Mouse (Mus musculus) midbrain, postnatal 0 days (tissue): ENCODE data around the gene AC131692.1. TPM values are rescaled to one million over a fixed set of nuclear protein-coding genes. Genes with fewer than 3 reads are reported as not detected.
"Not testable (repeated sequence)": the region's sequence is repeated elsewhere in the genome, so short reads cannot be mapped to it uniquely, and the experiment has no call there.

Experiments
- ATAC-seq: fragments of 200-750 bp; cut with Nextera tagmentation; 2 replicates; pipeline ENCODE4 v1.8.0; 2017; ENCODE audit warnings: moderate number of reproducible peaks, mild to moderate bottlenecking, moderate TSS enrichment, moderate library complexity; ENCODE audit not compliant: low FRiP score
- DNase-seq: peaks from one replicate; pipeline ENCODE4 v3.0.0-alpha.2; 2015; ENCODE audit warnings: low spot score
- H3K27ac ChIP-seq: fragments of 300-500 bp; sonication (generic); 2 replicates; pipeline ENCODE4 v1.5.1; 2014; ENCODE audit warnings: low read depth, mild to moderate bottlenecking, low read length, mixed read lengths
- H3K27me3 ChIP-seq: fragments of 300-500 bp; sonication (generic); 2 replicates; pipeline ENCODE4 v1.6.1; 2014; ENCODE audit warnings: low read length, control low read depth, mixed read lengths; ENCODE audit not compliant: insufficient read depth
- H3K36me3 ChIP-seq: fragments of 300-500 bp; sonication (generic); 2 replicates; pipeline ENCODE4 v1.6.1; 2014; ENCODE audit warnings: low read length, control low read depth, mixed read lengths; ENCODE audit not compliant: insufficient read depth
- H3K4me1 ChIP-seq: fragments of 300-500 bp; sonication (generic); 2 replicates; pipeline ENCODE4 v1.6.1; 2014; ENCODE audit warnings: mild to moderate bottlenecking, control low read depth, antibody characterized with exemption, low read length, mixed read lengths; ENCODE audit not compliant: insufficient read depth
- H3K4me2 ChIP-seq: fragments of 300-500 bp; sonication (generic); 2 replicates; pipeline ENCODE4 v1.6.1; 2014; ENCODE audit warnings: low read depth, mild to moderate bottlenecking, low read length, mixed read lengths; ENCODE audit not compliant: poor library complexity, severe bottlenecking
- H3K4me3 ChIP-seq: fragments of 300-500 bp; sonication (generic); 2 replicates; pipeline ENCODE4 v1.5.1; 2014; ENCODE audit warnings: low read depth, mild to moderate bottlenecking, low read length, moderate library complexity
- H3K9ac ChIP-seq: fragments of 300-500 bp; sonication (generic); replicated peaks from 2 replicates; pipeline ENCODE4 v1.6.1; 2014; ENCODE audit warnings: mild to moderate bottlenecking, low read length, moderate library complexity, mixed read lengths; ENCODE audit not compliant: poor library complexity, severe bottlenecking
- H3K9me3 ChIP-seq: fragments of 300-500 bp; sonication (generic); 2 replicates; pipeline ENCODE4 v1.6.1; 2016; ENCODE audit warnings: low read length, control low read depth
- CTCF ChIP-seq: IDR thresholded peaks from 2 replicates; pipeline ENCODE4 v1.5.1; 2016; ENCODE audit warnings: antibody characterized with exemption, mild to moderate bottlenecking
- WGBS: fragments of 180-500 bp; shearing (Covaris S2); extraction: QIAGEN DNeasy Blood & Tissue Kit; methylation state at CpG from one replicate; pipeline ENCODE4 v1.1.7; 2014; 5-methylcytosine and 5-hydroxymethylcytosine counted together
- polyA plus RNA-seq: library from polyadenylated mRNA; unstranded; fragments of >200 nt; fragmentation: Nextera tagmentation; extraction: Ambion mirVana; gene quantifications from 2 replicates; pipeline ENCODE4 v1.2.1, GENCODE M21; 2015
- total RNA-seq: library from RNA; depleted of rRNA; stranded (reverse); fragments of >200 nt; gene quantifications from 2 replicates; pipeline ENCODE4 v1.2.3, GENCODE M21; 2014

AC131692.1 gene
- total and polyA plus RNA-seq, 2 experiments from 2014 or later, result not detected

DNA sequence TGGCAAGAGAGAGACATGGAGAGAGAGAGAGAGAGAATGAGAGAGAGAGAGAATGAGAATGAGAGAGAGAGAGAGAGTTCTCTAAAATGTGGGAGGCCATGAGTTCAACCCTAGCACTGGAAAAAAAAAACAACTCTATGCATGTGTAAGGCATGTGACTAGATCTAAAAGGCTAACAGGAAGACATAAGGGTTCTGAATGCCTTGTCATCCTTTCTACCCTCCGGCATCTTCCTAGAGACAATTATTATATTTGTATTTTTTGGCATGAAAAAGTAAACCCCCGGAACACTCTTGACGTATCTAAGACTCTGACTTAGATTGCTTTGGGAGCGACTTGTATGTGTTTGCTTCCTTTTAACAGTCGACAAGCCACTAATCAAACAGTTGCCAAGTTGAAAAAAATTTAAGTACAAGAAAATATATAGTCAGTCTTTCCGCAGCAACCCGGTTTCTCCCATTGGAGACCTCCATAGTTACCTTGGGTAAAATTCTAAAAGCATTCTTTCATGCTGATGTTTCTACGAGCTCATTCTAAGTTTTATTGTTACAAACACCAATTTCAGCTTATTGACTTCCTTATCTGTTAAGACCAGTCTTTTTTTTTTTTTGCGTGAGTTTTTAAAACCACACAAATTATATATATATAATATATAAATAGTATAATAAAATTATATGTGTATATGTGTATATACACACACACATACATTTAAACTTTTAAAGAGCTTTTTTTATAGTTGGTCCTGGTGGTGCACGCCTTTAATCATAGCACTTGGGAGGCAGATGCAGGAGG lies 32.8 kb downstream of the AC131692.1 start:
- Histone ChIP-seq H3K9ac (no peak overlapping the region), H3K27ac (no peak overlapping the region), H3K36me3 (0 out of 2 replicates have a peak, but pooled peaks cover under 1% of the 10 kb centered on the region), H3K4me1 (no peaks in the 10 kb centered on the region), H3K27me3 (no peaks in the 10 kb centered on the region), H3K4me2 (peak overlapping the region; percentile 51), H3K4me3 (peak overlapping the region; percentile 50), H3K9me3 (no peaks in the 10 kb centered on the region)
- 76% methylated on average over 10 of the region's 10 CpGs for WGBS
- ATAC-seq, result no peak
- no peak for DNase-seq
- TF ChIP-seq CTCF, result no peak

DNA sequence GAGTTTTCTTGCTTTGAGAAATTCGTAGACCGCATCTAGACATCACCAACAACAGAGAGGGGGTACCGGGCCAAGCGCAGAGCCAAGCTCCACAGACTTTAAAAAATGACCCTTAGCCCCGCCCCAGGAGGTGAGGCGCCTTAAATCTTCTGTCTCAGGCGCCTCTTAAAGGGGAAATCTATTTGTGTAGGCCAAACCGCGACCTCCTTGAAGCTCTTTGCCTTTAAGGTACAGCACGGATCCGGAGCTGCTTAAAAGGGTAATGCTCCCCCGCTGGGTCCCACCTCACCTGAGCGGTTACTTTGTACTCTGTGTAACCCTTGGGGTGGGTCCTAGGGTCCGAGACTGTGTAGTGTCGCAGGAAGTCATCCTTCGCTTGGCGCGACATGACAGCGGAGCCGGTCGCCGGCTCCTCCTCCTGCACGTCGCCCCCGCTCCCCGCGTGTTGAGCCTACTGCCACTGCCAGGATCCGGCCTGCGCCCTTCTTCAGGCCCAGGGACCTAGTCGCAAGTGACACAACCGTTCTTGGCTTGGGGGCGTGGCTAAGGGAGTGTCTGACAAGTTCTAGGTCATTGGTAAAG lies 33.6 kb downstream of the AC131692.1 start, which contains the start of gene Snx15:
Gene Snx15, minus strand, starts transcription at position 545 of the 582 bp plus-strand sequence.
- DNase-seq, result peak; percentile 97
- H3K27me3 ChIP-seq, result no peaks in the 10 kb centered on the region
- H3K9ac ChIP-seq, result peak within 1 kb of the TSS; percentile 57
- TF ChIP-seq CTCF, result peak; percentile 27
- H3K4me3 ChIP-seq, result peak within 1 kb of the TSS; percentile 50
- ATAC-seq, result peak; percentile 94
- H3K27ac ChIP-seq, result peak within 1 kb of the TSS; percentile 93
- peak within 1 kb of the TSS; percentile 51 for H3K4me2 ChIP-seq
- H3K36me3 ChIP-seq, result no peaks in the 10 kb centered on the region
- no peaks in the 10 kb centered on the region for H3K4me1 ChIP-seq
- H3K9me3 ChIP-seq, result no peaks in the 10 kb centered on the region
- under 1% methylated on average over 32 of the region's 32 CpGs for WGBS

DNA sequence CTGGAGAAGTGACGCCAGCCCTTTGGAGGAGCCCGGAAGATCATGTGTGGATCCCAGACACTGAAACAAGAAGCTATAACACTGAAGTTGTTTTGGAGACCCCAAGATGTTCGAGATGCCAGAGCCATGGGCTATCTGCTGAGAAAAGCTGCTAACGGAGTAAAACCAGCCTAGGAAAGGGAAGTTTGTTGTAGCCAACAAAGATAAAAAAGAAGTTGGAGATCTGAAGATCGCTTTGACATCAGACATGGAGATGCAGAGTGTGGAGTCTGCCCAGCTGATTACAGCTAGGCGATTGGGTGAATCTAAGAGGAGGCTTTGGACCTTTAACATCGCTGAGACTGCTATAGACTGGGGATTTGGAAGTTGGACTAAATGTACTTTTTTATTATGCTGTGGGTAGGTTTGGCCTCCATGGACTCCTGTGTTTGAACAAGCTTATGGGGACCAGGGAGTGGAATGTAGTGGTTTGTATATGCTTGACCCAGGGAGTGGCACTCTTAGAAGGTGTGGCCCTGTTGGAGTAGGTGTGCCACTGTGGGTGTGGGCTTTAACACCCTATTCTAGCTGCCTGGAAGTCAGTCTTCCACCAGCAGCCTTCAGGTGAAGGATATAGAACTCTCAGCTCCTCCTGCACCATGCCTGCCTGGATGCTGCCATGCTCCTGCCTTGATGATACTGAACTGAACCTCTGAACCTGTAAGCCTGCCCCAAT lies 36.4 kb downstream of the AC131692.1 start:
- H3K4me2 ChIP-seq, H3K9me3 ChIP-seq, H3K27ac ChIP-seq, DNase-seq, H3K9ac ChIP-seq, H3K4me1 ChIP-seq, H3K27me3 ChIP-seq, ATAC-seq, H3K4me3 ChIP-seq: not testable (repeated sequence)
- 76% methylated on average over 7 of the region's 7 CpGs for WGBS
- H3K36me3 ChIP-seq, result peaks cover 15% of the 10 kb centered on the region

DNA sequence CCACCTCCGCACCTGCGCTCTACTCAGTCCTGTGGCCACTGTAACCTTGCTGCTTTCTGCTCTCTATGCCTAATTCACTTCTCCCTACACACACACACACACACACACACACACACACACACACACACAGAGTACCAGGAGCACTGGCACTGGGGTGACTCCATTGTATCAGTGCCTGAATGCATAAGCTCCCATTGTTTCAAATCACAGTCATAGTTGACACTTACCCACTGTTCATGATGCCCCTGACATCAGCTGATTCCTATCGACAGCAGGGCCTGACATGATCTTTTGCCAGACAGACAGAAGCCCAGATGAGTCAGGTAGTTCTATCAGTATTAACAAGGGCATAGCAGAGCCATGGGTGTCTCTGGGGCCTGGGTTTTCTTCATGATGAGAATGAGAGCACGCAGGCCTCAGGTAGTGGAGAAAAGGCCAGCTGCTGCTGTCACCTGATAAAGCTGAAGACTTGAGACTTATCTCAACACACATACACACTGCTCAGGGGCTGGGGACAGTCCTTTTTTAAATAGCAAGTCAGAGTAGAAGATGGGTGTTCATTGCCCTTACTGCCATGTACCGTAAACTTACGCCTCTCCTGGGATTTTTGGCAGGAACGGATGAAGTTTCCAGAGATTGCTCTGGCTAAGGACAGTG lies 38.1 kb downstream of the AC131692.1 start:
- WGBS, result 80% methylated on average over 7 of the region's 7 CpGs
- DNase-seq (no peak), ATAC-seq (no peak)
- H3K9ac ChIP-seq, result no peak overlapping the region
- H3K27me3 ChIP-seq, result no peaks in the 10 kb centered on the region
- no peak overlapping the region for H3K27ac ChIP-seq
- peaks cover 26% of the 10 kb centered on the region for H3K36me3 ChIP-seq
- H3K4me2 ChIP-seq, result no peak overlapping the region
- H3K4me3 ChIP-seq, result no peak overlapping the region
- no peak for TF ChIP-seq CTCF
- no peaks in the 10 kb centered on the region for H3K9me3 ChIP-seq
- no peaks in the 10 kb centered on the region for H3K4me1 ChIP-seq

DNA sequence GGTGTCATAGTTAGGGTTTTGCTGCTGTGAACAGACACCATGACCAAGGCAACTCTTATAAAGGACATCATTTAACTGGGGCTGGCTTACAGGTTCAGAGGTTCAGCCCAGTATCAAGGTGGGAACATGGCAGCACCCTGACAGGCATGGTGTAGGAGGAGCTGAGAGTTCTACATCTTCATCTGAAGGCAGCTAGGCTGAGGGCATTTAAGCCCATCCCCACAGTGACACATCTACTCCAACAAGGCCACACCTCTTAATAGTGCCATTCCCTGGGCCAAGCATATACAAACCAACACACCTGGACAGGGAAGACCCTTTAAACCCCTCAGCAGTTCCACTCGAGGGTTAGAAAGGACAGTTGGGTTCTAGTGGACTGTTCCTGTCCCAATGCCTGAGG lies 39.0 kb downstream of the AC131692.1 start:
- 55% methylated on average over 1 of the region's 1 CpGs for WGBS
- H3K36me3 ChIP-seq, result peaks cover 31% of the 10 kb centered on the region
- not testable (repeated sequence) for H3K4me1 ChIP-seq, H3K27ac ChIP-seq, H3K27me3 ChIP-seq, ATAC-seq, H3K9me3 ChIP-seq, H3K4me2 ChIP-seq, H3K9ac ChIP-seq, DNase-seq, H3K4me3 ChIP-seq
